Mouse (Mus musculus): ENCODE results near the gene Gpr62.
A peak's percentile ranks its signal among the peaks of the same experiment; 100 is the strongest.

Gene Gpr62

DNA sequence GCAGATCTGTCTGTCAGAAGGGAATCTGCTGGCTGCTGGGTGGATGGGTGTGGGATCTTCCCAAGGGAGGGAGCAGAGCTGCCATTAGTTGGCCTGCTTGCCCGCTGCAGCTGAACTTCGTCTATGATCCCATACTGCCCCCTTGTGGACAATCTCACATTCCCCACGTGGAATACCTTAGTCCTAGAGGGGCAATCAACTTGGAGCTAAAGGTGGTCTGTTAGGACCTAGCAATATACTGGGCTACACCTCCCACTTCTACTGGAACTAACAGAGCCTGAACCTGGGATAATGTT lies 43.9 kb downstream of the Gpr62 start:
- peak; percentile 97 for DNase-seq (ENCODE audit: low read depth, low spot score)

- DNase-seq (ENCODE audit: low read depth, low spot score): no peak
These were observed 44.5 kb downstream of the Gpr62 start for GRCm38 (mm10) chr9:106421033-106421864.

DNA sequence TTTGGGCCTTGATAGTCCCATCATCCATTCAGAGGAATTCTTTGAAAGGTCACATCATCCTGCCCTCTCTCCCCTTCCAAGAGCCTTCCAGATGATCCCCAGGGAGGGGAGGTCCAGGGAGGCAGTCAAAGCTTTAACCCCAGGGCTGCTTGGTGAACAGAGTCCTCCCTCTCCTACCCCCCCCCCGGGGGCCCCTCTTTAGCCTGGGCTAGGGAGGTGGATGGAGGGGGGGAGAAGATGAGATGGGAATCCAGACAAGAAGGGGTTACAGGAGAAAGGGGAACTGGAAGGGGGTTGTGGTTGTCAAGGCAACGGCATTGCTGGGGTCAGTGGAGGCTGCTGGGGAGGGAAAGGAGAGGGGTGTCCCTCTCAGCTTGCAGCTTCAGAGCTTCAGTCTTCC lies 45.1 kb downstream of the Gpr62 start:
- DNase-seq (ENCODE audit: low read depth, low spot score): no peak

DNA sequence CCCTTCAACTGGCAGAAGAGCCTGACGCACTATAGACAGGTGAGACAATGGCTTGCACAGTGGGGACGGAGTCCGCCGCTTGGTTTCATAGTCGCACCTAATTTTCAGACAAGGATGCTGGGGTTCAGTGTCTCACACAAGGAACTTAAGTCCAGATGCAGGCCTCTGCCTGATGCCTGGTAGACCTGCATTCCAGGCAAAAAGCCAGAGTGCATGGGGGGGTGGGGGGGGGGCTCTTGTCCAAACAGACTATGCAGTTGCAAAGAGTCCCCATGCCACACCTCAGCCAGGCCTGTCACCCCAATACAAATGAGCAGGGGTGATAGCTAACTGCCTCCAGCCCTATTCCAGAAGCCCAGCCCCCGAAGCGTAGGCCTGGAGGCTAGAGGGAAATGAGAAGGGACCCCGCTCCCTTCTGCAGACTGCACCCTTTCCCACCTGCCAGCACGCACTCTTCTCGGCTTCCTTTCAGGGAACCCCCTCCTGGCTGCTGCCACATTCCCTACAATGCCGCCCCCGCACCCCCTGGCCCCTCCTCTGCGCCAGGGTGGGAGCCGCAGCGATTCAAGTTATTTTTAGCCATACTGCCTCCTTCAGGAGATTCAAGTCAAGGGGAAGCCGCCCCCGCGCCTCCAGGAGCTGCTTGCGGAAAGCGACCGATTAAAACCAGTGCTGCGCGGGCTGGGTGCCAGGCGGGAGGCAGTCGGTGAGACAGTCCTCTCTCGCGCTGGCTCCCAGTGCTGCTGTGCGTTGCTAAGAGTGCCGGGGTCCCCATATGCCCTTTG lies 47.7 kb downstream of the Gpr62 start:
- DNase-seq (ENCODE audit: low read depth, low spot score): peak; percentile 59

GRCm38 (mm10) chr9:106416826-106417225 lies 48.9 kb downstream of the Gpr62 start:
- no peak for DNase-seq (ENCODE audit: low read depth, low spot score)

All from forelimb bud, embryonic 11.5 days (tissue).